Mouse (Mus musculus) liver, embryonic 15.5 days (tissue): ENCODE measurements around the gene Dhdds. TPM values are rescaled to one million over a fixed set of nuclear protein-coding genes. Genes with fewer than 3 reads are reported as not detected.

Experiments used
- ATAC-seq: fragments of 200-750 bp; cut with Nextera tagmentation; 2 replicates; pipeline ENCODE4 v1.8.0; 2017; ENCODE audit warnings: moderate number of reproducible peaks, mild to moderate bottlenecking, moderate library complexity; ENCODE audit not compliant: insufficient read depth
- H3K27ac ChIP-seq: fragments of 300-500 bp; sonication (generic); replicated peaks from 2 replicates; pipeline ENCODE4 v1.5.1; 2015; ENCODE audit warnings: mild to moderate bottlenecking, inconsistent platforms
- H3K27me3 ChIP-seq: fragments of 300-500 bp; sonication (generic); 2 replicates; pipeline ENCODE4 v1.6.1; 2015; ENCODE audit warnings: mild to moderate bottlenecking, inconsistent platforms
- H3K36me3 ChIP-seq: fragments of 300-500 bp; sonication (generic); replicated peaks from 2 replicates; pipeline ENCODE4 v1.6.1; 2015; ENCODE audit warnings: moderate library complexity, mild to moderate bottlenecking, inconsistent platforms
- H3K4me1 ChIP-seq: fragments of 300-500 bp; sonication (generic); replicated peaks from 2 replicates; pipeline ENCODE4 v1.6.1; 2015; ENCODE audit warnings: inconsistent platforms
- H3K4me2 ChIP-seq: fragments of 300-500 bp; sonication (generic); 2 replicates; pipeline ENCODE4 v1.6.1; 2015; ENCODE audit warnings: moderate library complexity, mild to moderate bottlenecking, inconsistent platforms
- H3K4me3 ChIP-seq: fragments of 300-500 bp; sonication (generic); replicated peaks from 2 replicates; pipeline ENCODE4 v1.5.1; 2015; ENCODE audit warnings: mild to moderate bottlenecking, inconsistent platforms
- H3K9ac ChIP-seq: fragments of 300-500 bp; sonication (generic); 2 replicates; pipeline ENCODE4 v1.6.1; 2015; ENCODE audit warnings: moderate library complexity, mild to moderate bottlenecking, inconsistent platforms
- H3K9me3 ChIP-seq: fragments of 300-500 bp; sonication (generic); replicated peaks from 2 replicates; pipeline ENCODE4 v1.6.1; 2016; ENCODE audit warnings: inconsistent platforms
- WGBS: fragments of 180-500 bp; shearing (Covaris S2); methylation state at CpG from one replicate; pipeline ENCODE4 v1.1.7; 2015; ENCODE audit warnings: mixed read lengths; ENCODE audit not compliant: insufficient replicate concordance; 5-methylcytosine and 5-hydroxymethylcytosine counted together
- polyA plus RNA-seq: library from polyadenylated mRNA; unstranded; fragments of >200 nt; fragmentation: Nextera tagmentation; extraction: Ambion mirVana; gene quantifications from 2 replicates; pipeline ENCODE4 v1.2.1, GENCODE M21; 2015

Gene Dhdds
- polyA plus RNA-seq, 1 experiment from 2014 or later: 17.1 TPM

GRCm38 (mm10) chr4:134018038-134018778 is 17.5 kb upstream of the Dhdds start:
- H3K27ac ChIP-seq: no peak overlapping the region
- peaks cover 78% of the 10 kb centered on the region for H3K27me3 ChIP-seq
- H3K4me1 ChIP-seq: peaks cover 15% of the 10 kb centered on the region
- no peak overlapping the region for H3K9ac ChIP-seq
- H3K4me2 ChIP-seq: peak overlapping the region; percentile 55
- WGBS: under 1% methylated on average over 46 of the region's 46 CpGs
- H3K9me3 ChIP-seq: no peaks in the 10 kb centered on the region
- peak overlapping the region; percentile 25 for H3K4me3 ChIP-seq
- H3K36me3 ChIP-seq: no peaks in the 10 kb centered on the region
- no peak for ATAC-seq

DNA sequence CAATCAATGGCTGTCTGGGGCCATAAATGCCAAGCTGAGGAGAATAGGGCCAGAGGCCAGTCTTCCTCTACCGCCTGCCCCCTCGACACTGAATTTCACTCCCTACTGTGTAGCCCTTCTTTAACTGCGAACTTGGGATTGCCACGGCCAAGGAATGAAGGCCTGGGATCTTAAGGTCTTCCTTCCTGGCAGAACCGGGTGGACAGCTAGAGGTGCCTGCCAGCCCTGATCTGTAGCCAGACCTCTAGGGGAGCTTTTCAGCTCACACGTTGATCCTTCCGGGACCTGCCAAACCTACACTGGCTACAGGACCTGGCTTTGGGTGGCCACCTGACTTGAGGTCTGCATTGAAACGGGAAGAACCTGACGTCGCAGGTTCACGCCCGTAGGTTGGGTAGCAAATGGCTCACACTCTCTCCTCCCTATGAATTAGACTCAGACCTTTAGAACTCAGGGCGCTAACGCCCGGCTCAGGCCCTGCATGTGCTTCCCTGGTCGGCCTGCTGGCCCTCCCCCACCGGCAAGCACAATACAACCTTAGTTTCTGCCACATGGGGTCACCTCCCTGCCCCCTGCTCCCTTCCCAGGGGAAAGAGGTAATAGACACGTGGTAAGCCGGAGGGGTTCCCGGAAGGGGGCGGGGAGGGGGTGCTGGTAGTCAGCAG is 16.6 kb upstream of the Dhdds start:
- Histone ChIP-seq H3K4me1 (peaks cover 15% of the 10 kb centered on the region), H3K9ac (no peak overlapping the region), H3K27me3 (peaks cover 86% of the 10 kb centered on the region), H3K4me3 (peak overlapping the region; percentile 25; the same call in 1 of the 2 replicates), H3K4me2 (peak overlapping the region; percentile 55), H3K27ac (no peak overlapping the region), H3K9me3 (no peaks in the 10 kb centered on the region), H3K36me3 (no peaks in the 10 kb centered on the region)
- WGBS: 7% methylated on average over 21 of the region's 21 CpGs
- ATAC-seq: no peak

DNA sequence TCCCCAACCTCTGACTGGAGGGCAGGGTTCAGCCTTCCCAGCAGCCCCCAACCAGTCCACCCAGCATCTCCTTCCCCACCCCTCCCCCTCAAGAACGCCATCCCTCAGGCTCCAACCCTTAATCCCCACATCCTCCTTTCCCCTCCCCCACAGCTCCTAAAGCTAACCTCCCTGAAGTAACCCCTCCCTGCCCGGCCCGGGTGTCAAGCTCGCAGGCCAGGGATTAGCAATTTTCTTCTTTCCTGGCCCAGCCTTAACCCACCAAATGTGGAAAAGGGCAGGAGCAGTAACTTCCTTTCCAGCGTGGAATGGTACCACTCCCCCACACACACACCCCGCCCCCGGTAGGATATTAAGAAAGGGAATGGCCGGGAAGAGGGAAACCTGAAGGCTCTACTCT is 16.0 kb upstream of the Dhdds start:
- no peaks in the 10 kb centered on the region for H3K36me3 ChIP-seq
- H3K9me3 ChIP-seq: no peaks in the 10 kb centered on the region
- H3K4me3 ChIP-seq: no peak overlapping the region
- peaks cover 17% of the 10 kb centered on the region for H3K4me1 ChIP-seq
- WGBS: 4% methylated on average over 8 of the region's 8 CpGs
- H3K27ac ChIP-seq: no peak overlapping the region
- no peak overlapping the region for H3K9ac ChIP-seq
- H3K4me2 ChIP-seq: no peak overlapping the region
- peaks cover 90% of the 10 kb centered on the region for H3K27me3 ChIP-seq
- ATAC-seq: no peak

DNA sequence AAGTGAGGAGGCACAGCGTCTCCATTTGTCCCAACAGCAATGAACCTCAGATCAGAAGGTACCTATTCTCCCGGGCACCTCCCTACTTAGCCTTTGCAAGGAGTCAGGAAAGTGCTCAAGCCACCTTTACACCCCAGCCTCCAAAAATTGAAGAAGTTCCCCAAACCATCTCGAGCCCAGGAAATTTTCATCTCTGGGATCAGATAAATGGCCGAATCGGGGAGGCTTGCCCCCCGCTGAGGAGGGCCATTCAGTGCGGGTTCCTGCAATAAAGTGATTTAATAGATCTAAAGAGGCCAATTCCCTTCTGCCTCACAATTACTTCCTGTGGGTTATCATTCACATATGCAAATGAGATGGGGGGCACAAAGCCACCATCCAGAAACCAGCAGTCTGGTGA is 15.5 kb upstream of the Dhdds start:
- no peak for ATAC-seq
- no peak overlapping the region for H3K4me3 ChIP-seq
- 16% methylated on average over 7 of the region's 7 CpGs for WGBS
- H3K27me3 ChIP-seq: peaks cover 96% of the 10 kb centered on the region
- no peaks in the 10 kb centered on the region for H3K9me3 ChIP-seq
- no peak overlapping the region for H3K9ac ChIP-seq
- H3K4me2 ChIP-seq: no peak overlapping the region
- H3K4me1 ChIP-seq: peaks cover 22% of the 10 kb centered on the region
- no peaks in the 10 kb centered on the region for H3K36me3 ChIP-seq
- no peak overlapping the region for H3K27ac ChIP-seq

DNA sequence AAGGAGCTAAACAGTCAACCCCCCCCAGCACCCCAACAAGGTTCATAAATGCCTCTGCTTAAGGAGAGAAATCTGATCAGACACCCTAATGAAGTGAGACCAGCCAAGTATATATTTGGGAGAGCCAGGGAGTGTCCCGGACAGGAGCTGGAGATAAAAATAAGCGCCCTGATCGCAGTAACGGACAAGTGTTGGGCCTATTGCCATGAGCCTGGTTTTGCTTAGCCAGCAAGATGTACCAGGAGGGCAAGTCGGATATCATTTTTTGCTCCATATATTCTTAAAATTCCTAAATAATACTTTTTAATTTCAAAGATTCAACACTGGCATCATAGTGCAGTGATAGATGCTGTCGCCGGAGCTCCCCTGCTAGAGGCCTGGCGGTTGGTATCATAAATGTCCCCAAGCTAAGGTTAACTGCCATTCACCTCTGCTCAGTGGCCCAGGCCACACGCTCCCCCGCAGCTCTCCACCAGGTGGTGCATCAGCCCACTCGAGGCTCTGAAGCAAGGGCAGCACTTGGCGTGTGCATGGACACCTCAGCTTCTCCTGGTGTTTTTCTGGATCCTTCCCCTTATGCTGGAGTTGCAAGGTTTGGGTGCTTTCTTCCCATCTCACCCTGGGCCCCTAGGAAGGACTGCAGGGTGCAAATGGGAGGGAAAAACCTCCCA is 12.3 kb upstream of the Dhdds start:
- no peak for ATAC-seq
- Histone ChIP-seq H3K36me3 (no peaks in the 10 kb centered on the region), H3K4me3 (no peak overlapping the region), H3K9ac (no peak overlapping the region), H3K27ac (no peak overlapping the region), H3K4me2 (no peak overlapping the region), H3K9me3 (no peaks in the 10 kb centered on the region), H3K4me1 (peaks cover 14% of the 10 kb centered on the region), H3K27me3 (peaks cover 67% of the 10 kb centered on the region)
- 47% methylated on average over 12 of the region's 12 CpGs for WGBS

GRCm38 (mm10) chr4:134011450-134012414 is 11.0 kb upstream of the Dhdds start:
- H3K4me3 ChIP-seq: peak overlapping the region; percentile 17; the same call in 1 of the 2 replicates
- WGBS: 14% methylated on average over 16 of the region's 16 CpGs
- no peak for ATAC-seq
- peaks cover 54% of the 10 kb centered on the region for H3K27me3 ChIP-seq
- no peaks in the 10 kb centered on the region for H3K36me3 ChIP-seq
- H3K4me2 ChIP-seq: 0 out of 2 replicates have a peak overlapping the region, but pooled peaks have one; percentile 13
- no peak overlapping the region for H3K9ac ChIP-seq
- peaks cover 8% of the 10 kb centered on the region; the same call in 1 of the 2 replicates for H3K4me1 ChIP-seq
- no peak overlapping the region for H3K27ac ChIP-seq
- H3K9me3 ChIP-seq: no peaks in the 10 kb centered on the region

- peaks cover 34% of the 10 kb centered on the region for H3K27me3 ChIP-seq
- no peaks in the 10 kb centered on the region for H3K9me3 ChIP-seq
- no peaks in the 10 kb centered on the region for H3K36me3 ChIP-seq
- H3K4me3 ChIP-seq: no peak overlapping the region
- no peak for ATAC-seq
- no peak overlapping the region for H3K4me2 ChIP-seq
- no peak overlapping the region for H3K27ac ChIP-seq
- WGBS: 50% methylated on average over 6 of the region's 6 CpGs
- peaks cover 8% of the 10 kb centered on the region; the same call in 1 of the 2 replicates for H3K4me1 ChIP-seq
- no peak overlapping the region for H3K9ac ChIP-seq
Measured at GRCm38 (mm10) chr4:134009709-134010108, 9.0 kb upstream of the Dhdds start.

- 71% methylated on average over 3 of the region's 3 CpGs for WGBS
- H3K9me3 ChIP-seq: no peaks in the 10 kb centered on the region
- no peak overlapping the region for H3K27ac ChIP-seq
- no peak overlapping the region for H3K4me2 ChIP-seq
- peaks cover 9% of the 10 kb centered on the region; the same call in 1 of the 2 replicates for H3K27me3 ChIP-seq
- H3K9ac ChIP-seq: no peak overlapping the region
- no peak overlapping the region for H3K4me3 ChIP-seq
- H3K4me1 ChIP-seq: peaks cover 6% of the 10 kb centered on the region
- no peak for ATAC-seq
- H3K36me3 ChIP-seq: no peaks in the 10 kb centered on the region
Measured at GRCm38 (mm10) chr4:134006845-134007244, 6.1 kb upstream of the Dhdds start.

DNA sequence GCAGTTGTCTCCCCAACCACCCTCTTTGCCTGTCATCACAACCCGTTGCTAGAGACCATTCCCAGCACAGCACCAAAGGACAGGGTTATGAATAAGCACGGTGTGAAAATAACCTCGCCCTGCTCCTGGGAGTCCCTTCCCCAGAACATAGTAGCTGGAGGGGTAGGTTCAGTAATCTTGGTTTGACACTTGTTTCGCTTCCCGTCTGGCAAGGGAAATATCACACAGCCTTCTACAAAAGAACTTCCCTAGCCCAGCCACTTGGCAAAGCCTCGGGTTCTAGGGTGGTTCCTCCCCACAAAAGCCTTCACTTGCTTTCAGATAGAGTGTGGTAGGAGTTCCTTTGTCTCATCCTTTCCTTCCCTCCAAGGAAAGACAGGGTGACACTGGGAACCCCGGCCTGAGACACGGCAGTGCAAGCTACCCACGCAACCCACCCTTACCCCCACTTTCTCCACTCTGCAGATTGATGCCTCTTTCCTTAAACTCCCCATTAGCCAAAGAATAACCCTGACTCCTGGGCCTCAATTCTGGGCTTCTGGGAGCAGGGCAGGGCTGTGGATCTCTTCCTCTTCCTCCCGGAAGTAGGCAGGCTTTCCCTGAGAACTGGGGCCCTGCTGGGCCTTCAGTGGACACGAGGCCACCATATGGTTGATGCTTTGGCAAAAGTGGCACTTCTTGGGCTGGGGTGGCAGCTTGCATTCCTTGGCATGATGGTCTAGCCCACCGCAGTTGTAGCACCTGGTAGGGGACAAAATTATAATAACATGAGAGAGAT is 5.1 kb upstream of the Dhdds start:
- Histone ChIP-seq H3K4me2 (no peak overlapping the region), H3K4me3 (no peak overlapping the region), H3K36me3 (no peaks in the 10 kb centered on the region), H3K4me1 (peaks cover 10% of the 10 kb centered on the region), H3K9me3 (no peaks in the 10 kb centered on the region), H3K9ac (no peak overlapping the region), H3K27me3 (no peaks in the 10 kb centered on the region), H3K27ac (no peak overlapping the region)
- ATAC-seq: no peak
- WGBS: 58% methylated on average over 12 of the region's 12 CpGs

DNA sequence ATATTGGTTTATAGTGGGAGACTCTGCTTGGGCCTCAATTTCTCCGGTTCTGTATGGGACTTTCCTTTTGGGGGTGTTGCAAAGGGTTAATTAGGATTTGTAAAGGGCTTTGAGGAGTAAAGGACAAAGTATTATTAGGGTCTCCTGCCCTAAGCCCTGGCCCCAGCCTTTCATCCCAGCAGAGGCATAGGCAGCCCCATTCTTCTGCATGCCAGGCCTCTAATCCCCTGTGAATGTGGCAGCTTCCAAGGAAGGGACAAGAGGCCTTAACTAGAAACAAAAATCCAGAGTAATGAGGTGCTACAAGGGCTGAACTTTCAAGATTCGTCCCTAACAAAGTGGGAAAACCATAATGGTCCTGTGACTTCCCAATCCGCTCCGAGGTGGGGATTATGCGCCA is 2.2 kb upstream of the Dhdds start:
- WGBS: 65% methylated on average over 5 of the region's 5 CpGs

More for the DNA sequence above, 2.2 kb upstream of the Dhdds start:
- Histone ChIP-seq H3K4me3 (no peak overlapping the region), H3K27ac (no peak overlapping the region), H3K36me3 (peaks cover 6% of the 10 kb centered on the region; the same call in 1 of the 2 replicates), H3K4me2 (no peak overlapping the region), H3K9ac (no peak overlapping the region), H3K27me3 (no peaks in the 10 kb centered on the region), H3K9me3 (no peaks in the 10 kb centered on the region), H3K4me1 (peaks cover 20% of the 10 kb centered on the region)
- no peak for ATAC-seq
